Mouse (Mus musculus) liver, embryonic 12.5 days (tissue): Measurements from ENCODE around the gene Adamtsl1. TPM values are rescaled to one million over a fixed set of nuclear protein-coding genes. Genes with fewer than 3 reads are reported as not detected.

Source experiments
- ATAC-seq: fragments of 200-750 bp; cut with Nextera tagmentation; 2 replicates; pipeline ENCODE4 v1.8.0; 2017; ENCODE audit warnings: moderate number of reproducible peaks, mild to moderate bottlenecking, moderate library complexity
- H3K27ac ChIP-seq: fragments of 300-500 bp; sonication (generic); 2 replicates; pipeline ENCODE4 v1.5.1; 2016; ENCODE audit warnings: mild to moderate bottlenecking
- H3K27me3 ChIP-seq: fragments of 300-500 bp; sonication (generic); replicated peaks from 2 replicates; pipeline ENCODE4 v1.6.1; 2016; ENCODE audit warnings: mild to moderate bottlenecking, moderate library complexity
- H3K36me3 ChIP-seq: fragments of 300-500 bp; sonication (generic); 2 replicates; pipeline ENCODE4 v1.6.1; 2016; ENCODE audit warnings: mild to moderate bottlenecking, moderate library complexity
- H3K4me1 ChIP-seq: fragments of 300-500 bp; sonication (generic); 2 replicates; pipeline ENCODE4 v1.6.1; 2016
- H3K4me2 ChIP-seq: fragments of 300-500 bp; sonication (generic); 2 replicates; pipeline ENCODE4 v1.6.1; 2016; ENCODE audit warnings: mild to moderate bottlenecking, moderate library complexity
- H3K4me3 ChIP-seq: fragments of 300-500 bp; sonication (generic); 2 replicates; pipeline ENCODE4 v1.5.1; 2016; ENCODE audit warnings: mild to moderate bottlenecking, moderate library complexity
- H3K9ac ChIP-seq: fragments of 300-500 bp; sonication (generic); 2 replicates; pipeline ENCODE4 v1.6.1; 2016; ENCODE audit warnings: mild to moderate bottlenecking, moderate library complexity
- H3K9me3 ChIP-seq: fragments of 300-500 bp; sonication (generic); replicated peaks from 2 replicates; pipeline ENCODE4 v1.6.1; 2016; ENCODE audit warnings: mild to moderate bottlenecking, moderate library complexity
- WGBS: fragments of 180-500 bp; shearing (Covaris S2); methylation state at CpG from one replicate; pipeline ENCODE4 v1.1.7; 2016; ENCODE audit not compliant: insufficient replicate concordance; 5-methylcytosine and 5-hydroxymethylcytosine counted together
- polyA plus RNA-seq: library from polyadenylated mRNA; unstranded; fragments of >200 nt; fragmentation: Nextera tagmentation; extraction: Ambion mirVana; gene quantifications from 2 replicates; pipeline ENCODE4 v1.2.1, GENCODE M21; 2016

The Adamtsl1 gene
- polyA plus RNA-seq, 1 experiment from 2014 or later, result 2.4 TPM

DNA sequence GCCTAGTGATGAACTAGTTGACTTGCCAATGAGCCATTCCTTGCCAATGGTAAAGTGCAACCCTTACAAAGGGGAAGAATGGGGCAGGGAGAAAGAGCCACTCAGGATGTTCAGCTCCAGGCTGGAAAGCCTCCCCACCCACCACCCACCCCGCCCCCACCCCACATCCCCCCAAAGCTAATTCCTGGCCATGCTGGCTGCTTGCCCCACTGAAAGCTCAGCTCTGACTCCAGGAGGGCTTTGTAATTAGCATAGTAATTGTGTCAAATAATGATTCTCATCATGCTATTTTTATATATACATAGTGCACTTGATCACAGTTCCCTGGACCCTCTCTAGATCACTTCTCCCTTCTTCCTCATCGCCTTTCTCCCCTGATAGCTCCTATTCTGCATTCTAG is 798.4 kb downstream of the Adamtsl1 start:
- H3K4me2 ChIP-seq, result no peak overlapping the region
- no peaks in the 10 kb centered on the region for H3K9me3 ChIP-seq
- ATAC-seq, result no peak
- H3K27me3 ChIP-seq, result no peaks in the 10 kb centered on the region
- H3K36me3 ChIP-seq, result no peaks in the 10 kb centered on the region
- no peak overlapping the region for H3K27ac ChIP-seq
- H3K4me1 ChIP-seq, result no peaks in the 10 kb centered on the region
- H3K9ac ChIP-seq, result no peak overlapping the region
- 68% methylated on average over 2 of the region's 2 CpGs for WGBS
- no peak overlapping the region for H3K4me3 ChIP-seq

GRCm38 (mm10) chr4:86314442-86314841 is 800.5 kb downstream of the Adamtsl1 start:
- Histone ChIP-seq H3K27ac (no peak overlapping the region), H3K27me3 (no peaks in the 10 kb centered on the region), H3K36me3 (no peaks in the 10 kb centered on the region), H3K4me3 (no peak overlapping the region), H3K9ac (no peak overlapping the region), H3K4me2 (no peak overlapping the region), H3K9me3 (no peaks in the 10 kb centered on the region), H3K4me1 (no peaks in the 10 kb centered on the region)
- no peak for ATAC-seq
- WGBS, result 79% methylated on average over 3 of the region's 3 CpGs

DNA sequence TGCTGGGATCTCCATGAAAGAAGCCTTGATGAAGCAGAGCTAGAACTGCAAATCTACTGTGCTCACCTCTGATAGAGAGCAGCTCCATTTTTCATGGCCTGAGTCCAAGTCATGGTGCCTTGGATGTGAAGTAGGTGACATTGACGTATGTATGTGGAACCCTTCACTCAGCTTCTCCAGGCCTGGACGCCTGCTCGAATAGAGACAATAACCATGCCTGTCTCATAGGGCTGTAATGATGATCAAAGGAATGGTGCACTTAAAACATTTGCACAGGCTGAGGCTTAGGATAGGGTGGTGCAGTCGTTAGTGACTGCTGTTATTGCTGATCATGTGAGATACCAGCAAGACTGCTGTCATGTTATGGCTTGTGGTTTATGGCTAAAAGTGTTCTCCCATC is 801.1 kb downstream of the Adamtsl1 start:
- no peaks in the 10 kb centered on the region for H3K36me3 ChIP-seq
- no peaks in the 10 kb centered on the region for H3K9me3 ChIP-seq
- no peak overlapping the region for H3K9ac ChIP-seq
- 67% methylated on average over 4 of the region's 4 CpGs for WGBS
- no peak for ATAC-seq
- no peak overlapping the region for H3K4me2 ChIP-seq
- no peak overlapping the region for H3K4me3 ChIP-seq
- no peak overlapping the region for H3K27ac ChIP-seq
- no peaks in the 10 kb centered on the region for H3K27me3 ChIP-seq
- H3K4me1 ChIP-seq, result no peaks in the 10 kb centered on the region

DNA sequence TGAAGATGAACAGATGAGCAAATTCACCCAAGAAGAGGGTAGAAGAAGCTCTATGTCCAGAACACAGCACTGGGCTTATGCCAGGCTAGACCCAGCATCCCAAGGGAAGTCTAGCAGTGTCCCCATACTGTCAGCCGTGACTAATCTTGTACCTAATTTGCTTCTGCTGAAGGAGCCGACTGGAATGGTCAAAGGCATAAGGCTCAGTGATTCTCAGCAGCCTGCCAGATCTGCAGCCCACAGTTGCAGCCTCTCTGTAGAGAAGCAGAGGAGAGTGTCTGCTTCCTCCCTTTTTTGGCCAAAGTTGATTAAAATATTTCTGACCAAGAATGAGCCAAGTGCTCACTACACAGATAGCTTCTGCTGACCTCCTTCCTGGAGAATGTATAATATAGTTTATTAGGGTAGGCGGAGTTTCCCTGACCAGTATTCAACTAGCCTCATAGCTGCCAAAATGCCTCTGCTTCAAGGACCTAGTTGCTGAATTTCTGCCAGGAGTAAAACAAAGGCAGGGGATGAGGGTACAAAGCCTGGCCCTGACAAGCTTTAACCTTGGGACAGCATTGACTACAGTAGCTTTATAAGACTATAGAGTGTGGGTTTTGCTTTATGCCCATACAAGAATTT is 804.1 kb downstream of the Adamtsl1 start:
- Histone ChIP-seq H3K4me2 (no peak overlapping the region), H3K27ac (no peak overlapping the region), H3K9me3 (no peaks in the 10 kb centered on the region), H3K36me3 (no peaks in the 10 kb centered on the region), H3K9ac (no peak overlapping the region), H3K4me3 (no peak overlapping the region), H3K27me3 (no peaks in the 10 kb centered on the region), H3K4me1 (no peaks in the 10 kb centered on the region)
- no peak for ATAC-seq
- WGBS, result 56% methylated on average over 3 of the region's 3 CpGs

GRCm38 (mm10) chr4:86325411-86325810 is 811.4 kb downstream of the Adamtsl1 start:
- Histone ChIP-seq H3K36me3 (no peaks in the 10 kb centered on the region), H3K9me3 (no peaks in the 10 kb centered on the region), H3K27me3 (no peaks in the 10 kb centered on the region), H3K4me3 (no peak overlapping the region), H3K4me2 (no peak overlapping the region), H3K27ac (no peak overlapping the region), H3K9ac (no peak overlapping the region), H3K4me1 (no peaks in the 10 kb centered on the region)
- no peak for ATAC-seq
- WGBS, result 57% methylated on average over 2 of the region's 2 CpGs

GRCm38 (mm10) chr4:86326003-86326402 is 812.0 kb downstream of the Adamtsl1 start:
- no peak overlapping the region for H3K27ac ChIP-seq
- H3K27me3 ChIP-seq, result no peaks in the 10 kb centered on the region
- ATAC-seq, result no peak
- H3K4me2 ChIP-seq, result no peak overlapping the region
- 63% methylated on average over 5 of the region's 5 CpGs for WGBS
- H3K4me3 ChIP-seq, result no peak overlapping the region
- H3K9ac ChIP-seq, result no peak overlapping the region
- H3K9me3 ChIP-seq, result no peaks in the 10 kb centered on the region
- H3K4me1 ChIP-seq, result no peaks in the 10 kb centered on the region
- no peaks in the 10 kb centered on the region for H3K36me3 ChIP-seq

DNA sequence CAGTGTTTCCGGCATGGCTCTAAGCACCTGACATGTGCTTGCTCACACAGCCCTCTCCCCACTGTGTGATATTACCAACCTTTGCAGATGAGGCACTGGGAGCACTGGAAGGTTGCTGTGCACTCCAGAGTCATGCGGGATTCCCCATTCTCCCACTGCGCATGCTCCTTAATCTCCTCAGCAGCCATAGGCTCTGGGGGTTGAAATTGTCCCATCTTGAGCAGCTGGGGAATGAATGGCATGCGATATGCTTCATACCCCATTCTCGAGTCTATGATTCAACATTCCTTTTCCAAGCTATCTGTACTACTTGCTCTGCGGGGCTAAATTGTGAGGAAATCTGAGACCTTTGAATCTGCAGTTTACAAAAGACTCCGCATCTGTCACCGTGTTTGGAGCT is 812.7 kb downstream of the Adamtsl1 start:
- H3K4me3 ChIP-seq, result no peak overlapping the region
- no peak overlapping the region for H3K4me2 ChIP-seq
- H3K4me1 ChIP-seq, result no peaks in the 10 kb centered on the region
- no peaks in the 10 kb centered on the region for H3K27me3 ChIP-seq
- WGBS, result 68% methylated on average over 8 of the region's 8 CpGs
- no peak for ATAC-seq
- no peak overlapping the region for H3K27ac ChIP-seq
- no peak overlapping the region for H3K9ac ChIP-seq
- no peaks in the 10 kb centered on the region for H3K36me3 ChIP-seq
- H3K9me3 ChIP-seq, result no peaks in the 10 kb centered on the region

DNA sequence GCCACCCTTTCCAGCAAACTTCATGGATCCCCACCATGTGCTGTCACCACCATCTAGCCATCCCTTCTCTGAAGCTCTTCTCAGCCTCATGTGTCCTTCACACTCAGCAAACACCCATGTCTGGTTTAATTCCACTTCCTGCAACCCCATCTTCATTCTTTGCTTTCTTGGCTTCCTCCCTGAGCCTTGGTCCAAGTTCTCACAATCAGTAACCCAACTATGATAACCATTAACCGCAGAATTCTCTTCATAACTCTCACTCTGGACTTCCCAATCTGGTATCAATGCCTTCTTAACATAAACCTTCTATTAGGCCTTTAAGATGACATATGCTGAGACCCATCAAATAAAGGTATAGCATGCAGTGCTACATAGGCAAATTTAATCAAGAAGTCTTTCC is 815.5 kb downstream of the Adamtsl1 start:
- no peak overlapping the region for H3K9ac ChIP-seq
- no peaks in the 10 kb centered on the region for H3K36me3 ChIP-seq
- no peak overlapping the region for H3K4me2 ChIP-seq
- 71% methylated on average over 1 of the region's 1 CpGs for WGBS
- H3K9me3 ChIP-seq, result no peaks in the 10 kb centered on the region
- no peak overlapping the region for H3K27ac ChIP-seq
- no peaks in the 10 kb centered on the region for H3K4me1 ChIP-seq
- ATAC-seq, result no peak
- H3K4me3 ChIP-seq, result no peak overlapping the region
- no peaks in the 10 kb centered on the region for H3K27me3 ChIP-seq

GRCm38 (mm10) chr4:86335861-86336415 is 822.0 kb downstream of the Adamtsl1 start:
- no peak for ATAC-seq
- no peak overlapping the region for H3K4me3 ChIP-seq
- H3K27ac ChIP-seq, result no peak overlapping the region
- no peaks in the 10 kb centered on the region for H3K9me3 ChIP-seq
- no peak overlapping the region for H3K9ac ChIP-seq
- WGBS, result 42% methylated on average over 10 of the region's 10 CpGs
- H3K4me1 ChIP-seq, result no peaks in the 10 kb centered on the region
- H3K27me3 ChIP-seq, result no peaks in the 10 kb centered on the region
- H3K4me2 ChIP-seq, result no peak overlapping the region
- no peaks in the 10 kb centered on the region for H3K36me3 ChIP-seq

GRCm38 (mm10) chr4:86337216-86337765 is 823.3 kb downstream of the Adamtsl1 start:
- no peak overlapping the region for H3K9ac ChIP-seq
- WGBS, result 60% methylated on average over 6 of the region's 6 CpGs
- no peak overlapping the region for H3K4me2 ChIP-seq
- no peak for ATAC-seq
- H3K27ac ChIP-seq, result no peak overlapping the region
- H3K9me3 ChIP-seq, result no peaks in the 10 kb centered on the region
- no peak overlapping the region for H3K4me3 ChIP-seq
- H3K36me3 ChIP-seq, result no peaks in the 10 kb centered on the region
- no peaks in the 10 kb centered on the region for H3K4me1 ChIP-seq
- no peaks in the 10 kb centered on the region for H3K27me3 ChIP-seq

DNA sequence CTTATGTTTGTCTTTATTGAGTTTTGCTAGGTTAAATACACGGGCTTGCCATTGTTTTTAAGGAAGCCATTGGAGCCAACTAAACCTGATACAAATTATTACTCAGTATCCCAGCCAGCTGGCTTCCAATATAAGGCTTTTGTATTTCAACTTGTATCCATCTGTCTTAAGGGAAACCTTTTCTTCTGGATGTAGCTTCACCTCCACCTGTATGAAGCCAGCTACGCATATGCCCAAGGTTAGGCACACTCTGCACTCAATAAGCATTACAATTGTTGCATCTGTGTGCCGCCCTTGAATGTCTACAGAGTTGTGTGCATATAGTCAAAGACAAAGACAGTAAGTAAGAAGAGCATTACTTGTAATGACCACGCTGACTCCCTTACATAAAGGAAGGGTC is 835.4 kb downstream of the Adamtsl1 start:
- Histone ChIP-seq H3K4me3 (no peak overlapping the region), H3K4me1 (no peaks in the 10 kb centered on the region), H3K4me2 (no peak overlapping the region), H3K27ac (no peak overlapping the region), H3K27me3 (no peaks in the 10 kb centered on the region), H3K9me3 (no peaks in the 10 kb centered on the region), H3K9ac (no peak overlapping the region), H3K36me3 (no peaks in the 10 kb centered on the region)
- WGBS, result 71% methylated on average over 4 of the region's 4 CpGs
- ATAC-seq, result no peak

- no peak overlapping the region for H3K4me2 ChIP-seq
- H3K27me3 ChIP-seq, result no peaks in the 10 kb centered on the region
- H3K4me1 ChIP-seq, result no peaks in the 10 kb centered on the region
- H3K9me3 ChIP-seq, result no peaks in the 10 kb centered on the region
- H3K4me3 ChIP-seq, result no peak overlapping the region
- no peak overlapping the region for H3K9ac ChIP-seq
- H3K27ac ChIP-seq, result no peak overlapping the region
- ATAC-seq, result no peak
- no peaks in the 10 kb centered on the region for H3K36me3 ChIP-seq
- 57% methylated on average over 4 of the region's 4 CpGs for WGBS
Observed at GRCm38 (mm10) chr4:86352121-86352520, 838.1 kb downstream of the Adamtsl1 start.

- no peak overlapping the region for H3K4me2 ChIP-seq
- no peak overlapping the region for H3K9ac ChIP-seq
- no peak overlapping the region for H3K4me3 ChIP-seq
- no peaks in the 10 kb centered on the region for H3K4me1 ChIP-seq
- no peak overlapping the region for H3K27ac ChIP-seq
- H3K9me3 ChIP-seq, result no peaks in the 10 kb centered on the region
- 64% methylated on average over 4 of the region's 4 CpGs for WGBS
- no peaks in the 10 kb centered on the region for H3K27me3 ChIP-seq
- ATAC-seq, result no peak
- no peaks in the 10 kb centered on the region for H3K36me3 ChIP-seq
Observed at GRCm38 (mm10) chr4:86353550-86353949, 839.6 kb downstream of the Adamtsl1 start.
